Mouse (Mus musculus): Measurements from ENCODE around the gene Lrrc74a. TPM values are rescaled to one million over a fixed set of nuclear protein-coding genes. Genes with fewer than 3 reads are reported as not detected.

The Lrrc74a gene
- polyA plus RNA-seq, 1 experiment from 2014 or later = not detected

DNA sequence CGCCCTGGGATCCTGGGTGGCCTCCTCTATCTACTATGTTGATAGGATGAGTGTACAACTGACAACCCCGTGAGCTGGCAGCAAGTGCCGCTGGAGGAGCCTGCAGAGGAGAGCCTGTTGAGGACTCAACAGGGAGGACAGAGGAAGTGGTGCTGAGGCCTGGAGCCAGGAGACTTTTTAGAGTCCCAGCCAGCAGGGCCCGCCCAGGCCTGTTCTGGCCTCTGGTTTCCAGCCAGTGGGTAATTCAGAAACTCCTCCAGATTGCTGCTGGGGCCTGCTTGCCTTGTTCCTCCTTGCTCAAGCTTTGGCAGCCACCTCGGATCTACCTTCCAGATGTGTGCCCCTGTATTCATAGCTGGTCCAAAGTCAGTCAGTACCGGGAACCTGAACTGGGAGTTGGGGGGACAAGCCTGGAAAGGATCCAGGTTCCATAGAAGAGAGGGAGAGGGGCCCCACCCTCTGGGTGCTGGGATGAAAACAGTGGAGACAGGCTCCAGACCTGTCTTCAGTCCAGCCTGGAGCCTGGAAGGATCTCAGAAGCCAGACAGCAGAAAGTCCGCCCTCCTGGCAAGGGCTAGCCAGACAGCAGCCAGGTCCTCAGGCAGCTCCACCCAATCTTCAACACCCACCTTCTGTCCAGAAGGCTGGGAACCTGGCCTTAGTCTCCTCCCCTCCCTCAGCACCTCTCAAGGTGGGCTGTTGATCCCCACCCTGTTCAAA, 41.6 kb downstream of the Lrrc74a start:
- Histone ChIP-seq H3K4me1 (replicated peaks) (peaks cover 18% of the 10 kb centered on the region), H3K36me3 (no peaks in the 10 kb centered on the region), H3K9ac (replicated peaks) (no peak overlapping the region), H3K27ac (no peak overlapping the region), H3K4me3 (replicated peaks) (no peak overlapping the region), H3K4me2 (replicated peaks) (no peak overlapping the region), H3K9me3 (no peaks in the 10 kb centered on the region), H3K27me3 (peaks cover 3% of the 10 kb centered on the region; the same call in 1 of the 2 replicates)
- 91% methylated on average over 7 of the region's 7 CpGs for WGBS
- no peak for ATAC-seq

DNA sequence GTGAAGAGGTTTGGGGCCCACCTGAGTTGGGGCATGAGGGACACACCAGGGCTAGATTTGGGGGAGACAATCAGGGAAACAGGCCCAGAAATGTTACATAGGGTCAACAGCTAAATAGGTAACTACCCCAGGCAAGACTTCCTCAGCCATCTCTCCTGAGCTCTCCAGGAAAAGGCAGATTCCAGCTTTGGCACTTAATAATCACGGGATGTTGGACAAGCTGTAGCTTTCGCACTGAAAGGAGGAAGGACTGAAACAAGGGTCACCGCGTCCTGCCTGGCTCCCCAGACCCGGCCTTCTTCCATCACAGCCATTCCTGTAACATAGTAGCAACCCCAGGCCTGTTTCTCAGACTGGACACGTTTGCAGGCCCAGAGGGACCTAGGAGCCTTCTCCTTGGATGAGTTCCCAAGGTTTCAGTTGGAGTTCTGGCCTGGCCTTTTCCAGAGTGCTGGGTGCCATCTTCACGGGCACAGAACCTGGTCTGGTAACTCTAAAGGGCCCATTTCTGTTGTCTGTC, 42.2 kb downstream of the Lrrc74a start:
- ATAC-seq = no peak
- H3K9ac ChIP-seq (replicated peaks) = no peak overlapping the region
- WGBS = 84% methylated on average over 7 of the region's 7 CpGs
- H3K4me1 ChIP-seq (replicated peaks) = peaks cover 11% of the 10 kb centered on the region
- no peaks in the 10 kb centered on the region for H3K36me3 ChIP-seq
- no peak overlapping the region for H3K27ac ChIP-seq
- no peak overlapping the region for H3K4me2 ChIP-seq (replicated peaks)
- no peak overlapping the region for H3K4me3 ChIP-seq (replicated peaks)
- H3K9me3 ChIP-seq = no peaks in the 10 kb centered on the region
- peaks cover 3% of the 10 kb centered on the region; the same call in 1 of the 2 replicates for H3K27me3 ChIP-seq

DNA sequence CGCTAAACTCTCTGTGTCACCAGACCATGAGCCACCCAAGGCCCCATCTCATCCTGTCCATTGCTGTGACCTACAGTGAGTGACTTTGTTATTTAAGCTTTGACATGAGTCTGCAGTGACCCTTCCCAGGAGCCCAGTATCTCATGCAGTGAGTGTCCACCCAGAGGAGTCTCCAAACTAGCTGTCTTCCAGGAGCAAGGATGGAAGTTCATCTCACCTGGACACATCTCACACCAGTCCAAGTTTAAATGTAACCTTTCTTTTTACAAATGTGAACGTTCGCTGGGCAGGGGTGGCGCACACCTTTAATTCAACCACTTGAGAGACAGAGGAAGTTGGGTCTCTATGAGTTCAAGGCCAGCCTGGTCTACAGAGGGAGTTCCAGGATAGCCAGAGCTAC, 44.4 kb downstream of the Lrrc74a start:
- Histone ChIP-seq H3K36me3 (no peaks in the 10 kb centered on the region), H3K4me1 (replicated peaks) (peaks cover 2% of the 10 kb centered on the region; the same call in 1 of the 2 replicates), H3K4me2 (replicated peaks) (no peak overlapping the region), H3K9me3 (no peaks in the 10 kb centered on the region), H3K27me3 (peaks cover 3% of the 10 kb centered on the region; the same call in 1 of the 2 replicates), H3K4me3 (replicated peaks) (no peak overlapping the region), H3K9ac (replicated peaks) (no peak overlapping the region), H3K27ac (no peak overlapping the region)
- WGBS = 91% methylated on average over 4 of the region's 4 CpGs
- no peak for ATAC-seq

DNA sequence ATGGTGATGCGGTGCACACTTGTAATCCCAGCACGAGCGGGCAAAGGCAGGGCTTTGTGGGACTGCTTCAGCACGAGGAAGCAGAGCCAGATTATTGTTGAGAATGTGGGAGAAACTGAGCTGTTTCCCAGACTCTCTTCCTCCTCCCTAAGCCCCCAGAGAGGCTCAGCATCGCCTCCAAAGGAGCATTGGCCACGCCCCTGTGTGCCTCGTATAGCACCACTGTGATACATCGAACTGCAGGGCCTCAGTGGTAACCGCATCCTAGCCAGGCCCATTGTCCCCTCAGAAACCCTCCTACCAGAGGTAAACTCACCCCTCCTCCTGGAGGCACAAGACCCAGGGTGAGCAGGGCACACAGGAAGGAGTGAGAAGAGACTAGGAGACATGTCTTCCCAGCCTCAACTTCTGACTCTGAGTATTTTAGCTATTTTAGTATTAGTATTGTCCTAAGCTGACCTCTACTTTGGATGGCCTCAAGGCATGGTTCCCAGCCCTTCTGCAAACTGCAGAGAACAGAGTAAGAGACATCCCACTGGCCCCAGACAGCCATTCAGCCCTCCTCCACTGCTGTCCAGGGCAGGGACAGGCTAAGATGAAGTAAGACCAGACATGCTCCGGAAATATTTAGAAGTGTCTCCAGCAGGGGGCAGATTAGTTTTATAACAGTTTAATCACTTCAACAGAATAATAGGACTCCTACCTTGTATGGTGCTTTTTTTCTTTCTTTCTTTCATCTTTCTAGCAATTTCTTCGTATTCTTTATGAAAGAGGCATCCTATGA, 45.2 kb downstream of the Lrrc74a start:
- no peak overlapping the region for H3K9ac ChIP-seq (replicated peaks)
- peaks cover 3% of the 10 kb centered on the region; the same call in 1 of the 2 replicates for H3K27me3 ChIP-seq
- 48% methylated on average over 11 of the region's 11 CpGs for WGBS
- H3K36me3 ChIP-seq = no peaks in the 10 kb centered on the region
- no peaks in the 10 kb centered on the region for H3K9me3 ChIP-seq
- no peak for ATAC-seq
- no peak overlapping the region for H3K4me2 ChIP-seq (replicated peaks)
- peaks cover 11% of the 10 kb centered on the region for H3K4me1 ChIP-seq (replicated peaks)
- H3K27ac ChIP-seq = no peak overlapping the region
- no peak overlapping the region for H3K4me3 ChIP-seq (replicated peaks)

DNA sequence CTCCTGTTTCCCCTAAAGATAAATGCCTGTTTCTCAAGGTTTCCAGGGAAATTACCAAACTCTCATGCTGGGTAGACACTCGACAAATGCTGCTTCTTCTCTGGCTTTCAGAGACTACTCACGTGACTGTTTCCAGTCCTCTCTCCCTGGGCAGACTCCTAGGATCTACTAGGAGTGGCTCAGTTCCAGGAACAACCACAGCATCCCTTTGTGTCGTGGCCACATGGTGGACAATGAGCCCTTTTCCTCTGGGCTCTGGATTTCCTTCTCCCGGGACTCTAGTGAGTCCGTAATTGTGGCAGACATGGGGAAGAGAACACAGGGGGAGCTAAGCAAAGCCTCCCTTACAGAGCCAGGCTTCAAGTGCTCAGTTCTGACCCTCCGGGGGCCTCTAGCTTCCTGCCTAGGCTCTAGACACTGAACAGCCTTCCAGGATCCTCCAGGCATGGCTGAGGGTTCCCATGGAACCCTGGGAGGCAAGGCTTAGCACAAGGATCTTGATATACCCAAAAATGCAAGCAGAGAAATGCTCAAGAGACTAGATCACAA, 47.6 kb downstream of the Lrrc74a start:
- 53% methylated on average over 6 of the region's 6 CpGs for WGBS
- ATAC-seq = no peak
- H3K27me3 ChIP-seq = peaks cover 3% of the 10 kb centered on the region; the same call in 1 of the 2 replicates
- H3K27ac ChIP-seq = no peak overlapping the region
- no peaks in the 10 kb centered on the region for H3K36me3 ChIP-seq
- H3K9ac ChIP-seq (replicated peaks) = no peak overlapping the region
- H3K4me3 ChIP-seq (replicated peaks) = no peak overlapping the region
- H3K4me2 ChIP-seq (replicated peaks) = no peak overlapping the region
- no peaks in the 10 kb centered on the region for H3K9me3 ChIP-seq
- H3K4me1 ChIP-seq (replicated peaks) = peaks cover 23% of the 10 kb centered on the region

DNA sequence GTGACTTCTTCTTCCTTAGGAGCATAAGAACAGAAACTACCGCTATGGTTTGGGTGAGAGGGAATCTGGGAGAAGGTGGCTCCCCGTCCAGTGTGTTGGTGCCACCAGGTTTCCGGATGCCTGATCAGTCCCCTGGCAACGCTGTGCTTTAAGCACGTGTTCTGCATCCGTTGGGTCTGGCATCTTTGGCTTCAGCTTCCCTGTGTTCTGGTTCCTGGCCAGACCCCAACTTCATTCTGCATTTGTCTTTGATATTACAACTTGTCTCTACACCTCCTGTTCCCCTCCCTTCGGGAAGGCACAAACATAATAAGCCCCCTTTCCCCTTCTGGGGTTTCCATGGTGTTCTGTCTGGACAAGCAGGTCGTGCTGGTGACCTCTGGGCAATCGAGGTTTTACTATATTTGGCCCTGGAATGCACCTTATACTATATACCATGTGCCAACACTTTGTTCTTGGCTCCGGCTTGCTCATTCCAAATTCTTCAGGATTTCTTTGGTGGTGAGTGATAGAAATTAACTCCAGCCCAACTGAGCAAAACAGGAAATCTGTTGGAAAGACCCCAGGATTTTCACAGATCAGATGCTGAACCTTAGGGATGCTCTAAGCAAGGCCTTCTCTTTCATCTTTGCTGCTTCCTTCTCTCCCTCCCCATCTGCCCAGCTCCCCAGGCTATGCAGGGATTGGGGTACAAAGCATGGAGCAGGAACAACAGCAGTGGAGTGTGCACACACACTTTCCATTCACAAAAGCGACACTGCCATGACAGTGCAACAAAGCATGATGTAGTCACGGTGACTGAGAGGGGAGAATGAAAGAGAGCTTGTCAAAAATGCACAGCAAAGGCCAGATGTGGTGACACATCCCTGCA, 52.2 kb downstream of the Lrrc74a start:
- H3K36me3 ChIP-seq = no peaks in the 10 kb centered on the region
- WGBS = 18% methylated on average over 12 of the region's 12 CpGs
- H3K27me3 ChIP-seq = no peaks in the 10 kb centered on the region
- H3K9ac ChIP-seq (replicated peaks) = 0 out of 2 replicates have a peak overlapping the region, but pooled peaks have one; percentile 25
- H3K4me1 ChIP-seq (replicated peaks) = peaks cover 49% of the 10 kb centered on the region
- no peak overlapping the region for H3K4me2 ChIP-seq (replicated peaks)
- H3K9me3 ChIP-seq = no peaks in the 10 kb centered on the region
- ATAC-seq = peak; percentile 62
- H3K4me3 ChIP-seq (replicated peaks) = no peak overlapping the region
- H3K27ac ChIP-seq = peak overlapping the region; percentile 80

DNA sequence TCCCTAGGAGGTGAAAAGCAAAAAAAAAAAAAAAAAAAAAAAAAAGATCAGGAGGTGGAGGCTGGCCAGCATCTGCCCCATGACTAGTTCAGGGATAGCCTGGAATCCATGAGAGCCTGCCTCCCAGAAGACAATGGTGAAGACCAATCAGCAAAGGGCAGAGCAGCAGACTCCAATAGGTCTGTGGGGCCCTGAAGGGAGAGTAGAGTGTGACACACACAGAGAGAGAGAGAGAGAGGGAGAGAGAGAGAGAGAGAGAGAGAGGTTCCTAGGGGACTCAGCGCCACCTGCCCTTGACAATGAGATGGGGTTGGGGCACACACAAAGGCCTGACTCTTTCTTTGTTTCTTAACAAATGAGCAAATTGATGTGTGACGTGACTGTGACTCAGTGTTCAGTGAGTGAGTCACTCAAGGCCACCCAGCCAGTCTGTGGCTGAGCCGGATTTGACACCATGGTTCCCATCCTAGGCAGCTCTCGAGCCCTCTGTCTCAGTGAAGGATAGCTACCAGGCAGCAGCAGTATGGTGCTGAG, 52.9 kb downstream of the Lrrc74a start:
- no peaks in the 10 kb centered on the region for H3K36me3 ChIP-seq
- H3K27me3 ChIP-seq = no peaks in the 10 kb centered on the region
- H3K9ac ChIP-seq (replicated peaks) = no peak overlapping the region
- H3K4me2 ChIP-seq (replicated peaks) = no peak overlapping the region
- WGBS = 19% methylated on average over 4 of the region's 4 CpGs
- no peaks in the 10 kb centered on the region for H3K9me3 ChIP-seq
- peak overlapping the region; percentile 80 for H3K27ac ChIP-seq
- H3K4me3 ChIP-seq (replicated peaks) = no peak overlapping the region
- H3K4me1 ChIP-seq (replicated peaks) = peaks cover 49% of the 10 kb centered on the region
- ATAC-seq = peak; percentile 80

DNA sequence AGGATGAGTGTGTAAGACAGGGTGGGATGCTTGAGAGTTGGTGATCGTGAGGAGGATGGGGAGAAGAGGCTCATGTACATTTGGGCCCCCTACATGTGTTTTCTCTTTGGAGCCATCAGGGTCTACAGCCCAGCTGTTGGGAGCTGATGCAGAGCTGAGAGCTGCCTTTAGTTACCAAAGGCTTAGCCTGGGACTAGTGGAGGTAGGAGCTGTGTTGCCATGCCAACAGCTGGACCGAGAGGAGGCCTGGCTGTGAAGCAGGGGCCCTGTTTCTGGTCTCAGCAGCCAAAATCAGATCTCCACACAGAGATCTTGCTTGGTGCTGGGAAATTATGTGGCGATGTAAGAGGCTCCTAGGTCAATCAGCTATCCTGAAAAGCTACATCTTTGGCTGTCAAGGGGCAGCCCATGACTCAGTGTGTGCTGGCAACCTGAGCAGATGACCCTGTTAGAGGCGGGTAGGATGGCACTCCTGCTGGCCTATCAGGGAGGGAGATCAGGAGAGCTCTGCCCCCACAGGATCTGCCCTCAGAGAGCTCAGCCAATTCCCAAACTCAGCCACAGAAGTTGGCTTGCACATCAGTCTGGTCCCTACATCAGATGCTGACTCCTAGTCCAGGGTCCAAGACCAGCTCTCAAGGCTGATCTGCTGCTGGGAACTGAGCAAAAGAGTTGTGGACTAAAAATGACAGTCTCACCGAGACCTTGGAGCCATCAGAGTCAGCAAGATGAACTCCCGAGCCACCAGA, 56.1 kb downstream of the Lrrc74a start:
- peaks cover 42% of the 10 kb centered on the region for H3K4me1 ChIP-seq (replicated peaks)
- 34% methylated on average over 6 of the region's 6 CpGs for whole genome bisulfite sequencing
- H3K4me3 ChIP-seq (replicated peaks) = no peak overlapping the region
- H3K27ac ChIP-seq = peak overlapping the region; percentile 21; the same call in 1 of the 2 replicates
- no peaks in the 10 kb centered on the region for H3K9me3 ChIP-seq
- no peaks in the 10 kb centered on the region for H3K27me3 ChIP-seq
- H3K9ac ChIP-seq (replicated peaks) = peak overlapping the region; percentile 25
- H3K36me3 ChIP-seq = no peaks in the 10 kb centered on the region
- no peak overlapping the region for H3K4me2 ChIP-seq (replicated peaks)
- ATAC-seq = no peak

DNA sequence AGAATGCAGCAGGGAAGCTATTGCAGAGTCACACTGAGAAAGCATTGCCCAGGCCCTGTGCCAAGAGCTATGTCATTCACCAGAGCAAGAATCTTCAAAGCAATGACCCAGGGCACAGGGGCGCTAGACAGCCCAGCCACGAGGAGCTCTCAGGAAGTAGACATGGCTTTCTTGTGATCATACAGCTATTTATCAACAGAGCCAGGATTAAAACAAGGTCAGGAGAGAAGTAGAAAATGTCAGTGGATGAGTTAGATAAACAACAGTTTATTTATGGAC, 56.6 kb downstream of the Lrrc74a start:
- no peaks in the 10 kb centered on the region for H3K9me3 ChIP-seq
- no peak overlapping the region for H3K9ac ChIP-seq (replicated peaks)
- ATAC-seq = no peak
- WGBS = 31% methylated on average over 2 of the region's 2 CpGs
- H3K27ac ChIP-seq = 0 out of 2 replicates have a peak overlapping the region, but pooled peaks have one; percentile 21
- H3K4me2 ChIP-seq (replicated peaks) = no peak overlapping the region
- no peaks in the 10 kb centered on the region for H3K27me3 ChIP-seq
- H3K36me3 ChIP-seq = no peaks in the 10 kb centered on the region
- H3K4me3 ChIP-seq (replicated peaks) = no peak overlapping the region
- H3K4me1 ChIP-seq (replicated peaks) = peaks cover 45% of the 10 kb centered on the region

DNA sequence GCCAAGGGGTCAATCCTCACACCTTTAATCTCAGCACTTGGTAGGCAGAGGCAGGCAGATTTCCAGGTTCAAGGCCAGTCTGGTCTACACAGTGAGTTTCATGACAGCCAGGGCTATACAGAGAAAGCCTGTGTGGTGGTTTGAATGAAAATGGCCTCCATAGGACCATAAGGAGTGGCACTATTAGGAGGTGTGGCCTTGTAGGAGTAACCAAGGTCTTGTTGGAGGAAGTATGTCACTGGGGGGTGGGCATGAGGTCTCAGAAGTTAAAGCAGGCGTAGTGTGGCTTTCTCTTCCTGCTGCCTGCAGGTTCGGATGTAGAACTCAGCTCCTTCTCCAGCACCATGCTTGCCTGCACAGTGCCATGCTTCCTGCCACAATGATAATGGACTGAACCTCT, 57.8 kb downstream of the Lrrc74a start:
- H3K27me3 ChIP-seq = no peaks in the 10 kb centered on the region
- H3K4me1 ChIP-seq (replicated peaks) = peaks cover 41% of the 10 kb centered on the region
- no peaks in the 10 kb centered on the region for H3K9me3 ChIP-seq
- H3K4me3 ChIP-seq (replicated peaks) = no peak overlapping the region
- H3K36me3 ChIP-seq = no peaks in the 10 kb centered on the region
- no peak for ATAC-seq
- H3K9ac ChIP-seq (replicated peaks) = no peak overlapping the region
- 89% methylated on average over 2 of the region's 2 CpGs for WGBS
- no peak overlapping the region for H3K4me2 ChIP-seq (replicated peaks)
- H3K27ac ChIP-seq = no peak overlapping the region

DNA sequence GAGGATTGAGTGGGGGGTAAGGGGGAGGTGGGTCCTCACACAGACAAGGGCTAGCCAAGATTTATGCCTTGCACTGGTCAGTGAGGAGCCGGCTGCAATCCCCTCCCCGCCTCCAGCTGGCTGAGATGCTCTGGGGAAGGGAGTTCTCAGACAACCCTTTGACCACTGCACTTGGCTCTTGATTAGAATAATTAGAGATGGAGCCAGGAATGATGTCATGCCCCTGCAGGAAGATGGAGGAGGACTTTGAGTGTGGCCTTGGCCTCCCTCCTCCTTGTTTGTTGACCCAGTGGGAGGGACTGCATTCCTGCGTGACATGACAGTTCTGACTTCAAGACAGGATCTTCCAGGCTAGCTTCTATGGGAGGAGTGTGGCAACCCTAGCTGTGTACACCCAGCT, 59.7 kb downstream of the Lrrc74a start:
- no peak overlapping the region; the same call in 1 of the 2 replicates for H3K9ac ChIP-seq (replicated peaks)
- WGBS = 64% methylated on average over 3 of the region's 3 CpGs
- peaks cover 38% of the 10 kb centered on the region for H3K4me1 ChIP-seq (replicated peaks)
- H3K9me3 ChIP-seq = no peaks in the 10 kb centered on the region
- no peak overlapping the region for H3K4me2 ChIP-seq (replicated peaks)
- no peaks in the 10 kb centered on the region for H3K27me3 ChIP-seq
- H3K36me3 ChIP-seq = no peaks in the 10 kb centered on the region
- H3K4me3 ChIP-seq (replicated peaks) = no peak overlapping the region
- ATAC-seq = no peak
- no peak overlapping the region for H3K27ac ChIP-seq

All from midbrain, embryonic 13.5 days (tissue).